Mouse (Mus musculus) cortical plate, adult 2 months (tissue): ENCODE measurements around the gene Cdk15.

Experiments used
- CTCF ChIP-seq: fragments of 200-500 bp; IDR thresholded peaks from 2 replicates; pipeline ENCODE4 v1.5.1; 2011; ENCODE audit warnings: mild to moderate bottlenecking, control low read depth, low read length; ENCODE audit not compliant: insufficient read depth; ENCODE audit errors: extremely low read depth
- POLR2A ChIP-seq: fragments of 200-500 bp; IDR thresholded peaks from 2 replicates; pipeline ENCODE4 v1.6.1; 2011; ENCODE audit warnings: mild to moderate bottlenecking, low read length, control low read depth; ENCODE audit not compliant: insufficient read depth; ENCODE audit errors: extremely low read depth

DNA sequence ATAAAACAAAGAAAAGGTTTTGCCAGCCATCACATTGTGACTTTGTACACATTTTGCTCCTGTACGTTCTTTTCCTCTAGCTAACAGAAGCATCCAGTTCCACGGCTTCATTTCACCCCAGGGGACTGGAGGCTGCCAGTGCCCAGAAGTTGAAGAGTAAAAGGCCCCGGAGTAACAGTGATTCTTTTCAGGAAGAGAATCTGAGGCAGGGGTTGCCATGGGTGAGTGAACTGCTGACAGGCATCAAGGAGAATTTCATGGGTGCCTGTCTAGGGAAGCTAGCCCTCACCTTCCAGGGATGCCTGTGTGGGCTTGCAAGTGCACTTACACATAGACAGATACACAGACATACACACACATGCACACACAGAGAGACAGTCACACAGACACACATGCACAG is 1.0 kb downstream of the Cdk15 start:
- TF ChIP-seq CTCF, result no peak
- TF ChIP-seq POLR2A, result no peak
